Mouse (Mus musculus): ENCODE measurements around the gene Rpl38. TPM values are rescaled to one million over a fixed set of nuclear protein-coding genes. Genes with fewer than 3 reads are reported as not detected.
"Not testable (repeated sequence)": the region's sequence is repeated elsewhere in the genome, so short reads cannot be mapped to it uniquely, and the experiment has no call there.

Gene Rpl38
- polyA plus RNA-seq, 1 experiment from 2014 or later, result 839 TPM

- no peaks in the 10 kb centered on the region for H3K36me3 ChIP-seq
- peaks cover 5% of the 10 kb centered on the region; the same call in 1 of the 2 replicates for H3K4me1 ChIP-seq
- 91% methylated on average over 14 of the region's 14 CpGs for WGBS
- no peak for ATAC-seq (ENCODE audit: low FRiP score, low read depth)
- no peak overlapping the region for H3K9ac ChIP-seq (replicated peaks)
- no peaks in the 10 kb centered on the region for H3K9me3 ChIP-seq
- peaks cover 20% of the 10 kb centered on the region for H3K27me3 ChIP-seq
- H3K4me2 ChIP-seq (replicated peaks), result no peak overlapping the region
- no peak overlapping the region for H3K4me3 ChIP-seq
- H3K27ac ChIP-seq (replicated peaks), result no peak overlapping the region
These were observed 6.2 kb upstream of the Rpl38 start for GRCm38 (mm10) chr11:114662161-114662560.

- ATAC-seq (ENCODE audit: low FRiP score, low read depth), result no peak
These were observed 5.5 kb upstream of the Rpl38 start for GRCm38 (mm10) chr11:114662746-114663362.

GRCm38 (mm10) chr11:114664164-114664563 is 4.2 kb upstream of the Rpl38 start:
- Histone ChIP-seq H3K27ac (replicated peaks) (no peak overlapping the region), H3K36me3 (no peaks in the 10 kb centered on the region), H3K4me1 (peaks cover under 1% of the 10 kb centered on the region; the same call in 1 of the 2 replicates), H3K4me3 (no peak overlapping the region), H3K4me2 (replicated peaks) (no peak overlapping the region), H3K27me3 (peaks cover 20% of the 10 kb centered on the region), H3K9ac (replicated peaks) (no peak overlapping the region), H3K9me3 (no peaks in the 10 kb centered on the region)
- ATAC-seq (ENCODE audit: low FRiP score, low read depth), result no peak
- WGBS, result 81% methylated on average over 7 of the region's 7 CpGs

More at GRCm38 (mm10) chr11:114662746-114663362, 5.5 kb upstream of the Rpl38 start:
- Histone ChIP-seq H3K4me3 (no peak overlapping the region), H3K4me2 (replicated peaks) (no peak overlapping the region), H3K27ac (replicated peaks) (no peak overlapping the region), H3K9me3 (no peaks in the 10 kb centered on the region), H3K27me3 (peaks cover 20% of the 10 kb centered on the region), H3K9ac (replicated peaks) (no peak overlapping the region), H3K4me1 (no peaks in the 10 kb centered on the region), H3K36me3 (no peaks in the 10 kb centered on the region)
- WGBS, result 38% methylated on average over 6 of the region's 6 CpGs

- no peaks in the 10 kb centered on the region for H3K9me3 ChIP-seq
- no peak overlapping the region for H3K27ac ChIP-seq (replicated peaks)
- peaks cover 20% of the 10 kb centered on the region for H3K27me3 ChIP-seq
- no peak for ATAC-seq (ENCODE audit: low FRiP score, low read depth)
- H3K4me3 ChIP-seq, result no peak overlapping the region
- peaks cover 4% of the 10 kb centered on the region for H3K36me3 ChIP-seq
- no peak overlapping the region for H3K4me2 ChIP-seq (replicated peaks)
- no peak overlapping the region for H3K9ac ChIP-seq (replicated peaks)
- 68% methylated on average over 2 of the region's 2 CpGs for WGBS
- H3K4me1 ChIP-seq, result peaks cover 13% of the 10 kb centered on the region
These were observed 2.9 kb upstream of the Rpl38 start for GRCm38 (mm10) chr11:114665463-114665862.

- Histone ChIP-seq H3K9me3 (no peaks in the 10 kb centered on the region), H3K4me2 (replicated peaks) (no peak overlapping the region), H3K9ac (replicated peaks) (no peak overlapping the region), H3K36me3 (peaks cover 17% of the 10 kb centered on the region), H3K27me3 (peaks cover 20% of the 10 kb centered on the region), H3K4me1 (peaks cover 20% of the 10 kb centered on the region), H3K4me3 (no peak overlapping the region), H3K27ac (replicated peaks) (no peak overlapping the region)
- no peak for ATAC-seq (ENCODE audit: low FRiP score, low read depth)
- WGBS, result 13% methylated on average over 13 of the region's 13 CpGs
These were observed 1.5 kb upstream of the Rpl38 start for GRCm38 (mm10) chr11:114666786-114667185.

- Histone ChIP-seq H3K9ac (replicated peaks) (no peak overlapping the region), H3K27ac (replicated peaks) (no peak overlapping the region), H3K4me2 (replicated peaks) (no peak overlapping the region), H3K27me3 (peaks cover 20% of the 10 kb centered on the region), H3K9me3 (no peaks in the 10 kb centered on the region), H3K4me3 (no peak overlapping the region), H3K4me1 (peaks cover 20% of the 10 kb centered on the region), H3K36me3 (peaks cover 23% of the 10 kb centered on the region)
- WGBS, result 65% methylated on average over 17 of the region's 18 CpGs
- ATAC-seq (ENCODE audit: low FRiP score, low read depth), result no peak
These were observed 940 bp upstream of the Rpl38 start for GRCm38 (mm10) chr11:114667236-114667931.

- H3K4me3 ChIP-seq; H3K9ac ChIP-seq (replicated peaks); H3K27ac ChIP-seq (replicated peaks); ATAC-seq (ENCODE audit: low FRiP score, low read depth); H3K9me3 ChIP-seq; H3K4me2 ChIP-seq (replicated peaks): not testable (repeated sequence)
- peaks cover 20% of the 10 kb centered on the region for H3K27me3 ChIP-seq
- peaks cover 28% of the 10 kb centered on the region for H3K36me3 ChIP-seq
- WGBS, result 26% methylated on average over 11 of the region's 11 CpGs
- H3K4me1 ChIP-seq, result peaks cover 20% of the 10 kb centered on the region
These were observed 415 bp upstream of the Rpl38 start for GRCm38 (mm10) chr11:114667932-114668285.

- WGBS, result under 1% methylated on average over 59 of the region's 60 CpGs
- H3K4me2 ChIP-seq (replicated peaks), result peak overlapping the region; percentile 98
- ATAC-seq (ENCODE audit: low FRiP score, low read depth), result peak; percentile 73
These were observed 658 bp downstream of the Rpl38 start for GRCm38 (mm10) chr11:114668741-114669623.

GRCm38 (mm10) chr11:114669651-114670168 is 1.4 kb downstream of the Rpl38 start:
- peak overlapping the region; percentile 77 for H3K4me3 ChIP-seq
- peak overlapping the region; percentile 94 for H3K9ac ChIP-seq (replicated peaks)
- H3K9me3 ChIP-seq, result no peaks in the 10 kb centered on the region
- peaks cover 42% of the 10 kb centered on the region for H3K36me3 ChIP-seq
- peaks cover 27% of the 10 kb centered on the region for H3K4me1 ChIP-seq
- ATAC-seq (ENCODE audit: low FRiP score, low read depth), result no peak
- H3K4me2 ChIP-seq (replicated peaks), result peak overlapping the region; percentile 98
- WGBS, result 27% methylated on average over 12 of the region's 12 CpGs
- 0 out of 2 replicates have a peak overlapping the region, but pooled peaks have one; percentile 10 for H3K27ac ChIP-seq (replicated peaks)
- peaks cover 16% of the 10 kb centered on the region; the same call in 1 of the 2 replicates for H3K27me3 ChIP-seq

More at GRCm38 (mm10) chr11:114668741-114669623, 658 bp downstream of the Rpl38 start:
- peak overlapping the region; percentile 94 for H3K9ac ChIP-seq (replicated peaks)
- peaks cover 39% of the 10 kb centered on the region for H3K36me3 ChIP-seq
- peak overlapping the region; percentile 77 for H3K4me3 ChIP-seq
- H3K9me3 ChIP-seq, result no peaks in the 10 kb centered on the region
- peaks cover 20% of the 10 kb centered on the region for H3K27me3 ChIP-seq
- peak overlapping the region; percentile 89 for H3K27ac ChIP-seq (replicated peaks)
- H3K4me1 ChIP-seq, result peaks cover 27% of the 10 kb centered on the region

GRCm38 (mm10) chr11:114671147-114671546 is 2.8 kb downstream of the Rpl38 start:
- Histone ChIP-seq H3K4me1 (peaks cover 38% of the 10 kb centered on the region), H3K36me3 (peaks cover 42% of the 10 kb centered on the region), H3K9me3 (no peaks in the 10 kb centered on the region), H3K4me2 (replicated peaks) (no peak overlapping the region), H3K27ac (replicated peaks) (no peak overlapping the region), H3K27me3 (peaks cover 20% of the 10 kb centered on the region), H3K4me3 (no peak overlapping the region), H3K9ac (replicated peaks) (peak overlapping the region; percentile 94)
- WGBS, result 91% methylated on average over 5 of the region's 5 CpGs
- ATAC-seq (ENCODE audit: low FRiP score, low read depth), result no peak

- WGBS, result 65% methylated on average over 9 of the region's 9 CpGs
- ATAC-seq (ENCODE audit: low FRiP score, low read depth), result no peak
- peaks cover 42% of the 10 kb centered on the region for H3K36me3 ChIP-seq
- H3K4me1 ChIP-seq, result peaks cover 50% of the 10 kb centered on the region
- peaks cover 27% of the 10 kb centered on the region for H3K27me3 ChIP-seq
- H3K9ac ChIP-seq (replicated peaks), result no peak overlapping the region
- no peaks in the 10 kb centered on the region for H3K9me3 ChIP-seq
- no peak overlapping the region for H3K4me3 ChIP-seq
- no peak overlapping the region for H3K4me2 ChIP-seq (replicated peaks)
- no peak overlapping the region for H3K27ac ChIP-seq (replicated peaks)
These were observed 4.7 kb downstream of the Rpl38 start for GRCm38 (mm10) chr11:114672794-114673718.

Data from midbrain, embryonic 12.5 days (tissue).